Mouse (Mus musculus): ENCODE measurements around the gene Ppp2r5b.

The Ppp2r5b gene

GRCm38 (mm10) chr19:6226135-6226534, 9.5 kb downstream of the Ppp2r5b start, which contains the start of gene Gpha2:
Gene Gpha2, plus strand, starts transcription at chr19:6226380.
- Histone ChIP-seq H3K4me1 (replicated peaks; ENCODE audit: low read depth, low read length) (peaks cover 60% of the 10 kb centered on the region), H3K27me3 (ENCODE audit: insufficient read depth, low read length) (no peaks in the 10 kb centered on the region; the same call in 1 of the 2 replicates), H3K4me3 (replicated peaks; ENCODE audit: low read length) (peak within 1 kb of the TSS; percentile 10; the same call in 1 of the 2 replicates), H3K36me3 (ENCODE audit: insufficient read depth, low read length) (peaks cover 35% of the 10 kb centered on the region), H3K9me3 (ENCODE audit: low read length) (no peaks in the 10 kb centered on the region)
- TF ChIP-seq NANOG (IDR thresholded peaks at IDR 0.05; ENCODE audit: borderline replicate concordance, low read length) (no peak), POU5F1 (IDR thresholded peaks at IDR 0.05; ENCODE audit: borderline replicate concordance, low read length) (no peak), CTCF (conservative IDR thresholded peaks at IDR 0.05; ENCODE audit: low read length) (no peak)

GRCm38 (mm10) chr19:6218606-6219005, 17.1 kb downstream of the Ppp2r5b start:
- Histone ChIP-seq H3K4me3 (replicated peaks; ENCODE audit: low read length) (no peak overlapping the region), H3K9me3 (ENCODE audit: low read length) (no peaks in the 10 kb centered on the region), H3K4me1 (replicated peaks; ENCODE audit: low read depth, low read length) (peaks cover 8% of the 10 kb centered on the region), H3K27me3 (ENCODE audit: insufficient read depth, low read length) (peaks cover 25% of the 10 kb centered on the region; the same call in 1 of the 2 replicates), H3K36me3 (ENCODE audit: insufficient read depth, low read length) (no peaks in the 10 kb centered on the region)
- TF ChIP-seq CTCF (conservative IDR thresholded peaks at IDR 0.05; ENCODE audit: low read length) (no peak), POU5F1 (IDR thresholded peaks at IDR 0.05; ENCODE audit: borderline replicate concordance, low read length) (no peak), NANOG (IDR thresholded peaks at IDR 0.05; ENCODE audit: borderline replicate concordance, low read length) (no peak)

- Histone ChIP-seq H3K27me3 (ENCODE audit: insufficient read depth, low read length) (peaks cover 27% of the 10 kb centered on the region; the same call in 1 of the 2 replicates), H3K4me3 (replicated peaks; ENCODE audit: low read length) (no peak overlapping the region), H3K4me1 (replicated peaks; ENCODE audit: low read depth, low read length) (no peaks in the 10 kb centered on the region; the same call in 1 of the 2 replicates), H3K36me3 (ENCODE audit: insufficient read depth, low read length) (no peaks in the 10 kb centered on the region), H3K9me3 (ENCODE audit: low read length) (no peaks in the 10 kb centered on the region)
- TF ChIP-seq POU5F1 (IDR thresholded peaks at IDR 0.05; ENCODE audit: borderline replicate concordance, low read length), result no peak
- no peak for TF ChIP-seq NANOG (IDR thresholded peaks at IDR 0.05; ENCODE audit: borderline replicate concordance, low read length)
- no peak for TF ChIP-seq CTCF (conservative IDR thresholded peaks at IDR 0.05; ENCODE audit: low read length)
Observed at GRCm38 (mm10) chr19:6216046-6216705, 19.5 kb downstream of the Ppp2r5b start.

GRCm38 (mm10) chr19:6206716-6207115, 29.0 kb downstream of the Ppp2r5b start:
- Histone ChIP-seq H3K27me3 (ENCODE audit: insufficient read depth, low read length) (no peaks in the 10 kb centered on the region), H3K36me3 (ENCODE audit: insufficient read depth, low read length) (no peaks in the 10 kb centered on the region), H3K9me3 (ENCODE audit: low read length) (no peaks in the 10 kb centered on the region), H3K4me1 (replicated peaks; ENCODE audit: low read depth, low read length) (peaks cover 3% of the 10 kb centered on the region; the same call in 1 of the 2 replicates), H3K4me3 (replicated peaks; ENCODE audit: low read length) (no peak overlapping the region)
- TF ChIP-seq NANOG (IDR thresholded peaks at IDR 0.05; ENCODE audit: borderline replicate concordance, low read length), result no peak
- TF ChIP-seq POU5F1 (IDR thresholded peaks at IDR 0.05; ENCODE audit: borderline replicate concordance, low read length), result no peak
- no peak for TF ChIP-seq CTCF (conservative IDR thresholded peaks at IDR 0.05; ENCODE audit: low read length)

GRCm38 (mm10) chr19:6204265-6204664, 31.4 kb downstream of the Ppp2r5b start:
- Histone ChIP-seq H3K27me3 (ENCODE audit: insufficient read depth, low read length) (no peaks in the 10 kb centered on the region), H3K9me3 (ENCODE audit: low read length) (no peaks in the 10 kb centered on the region), H3K36me3 (ENCODE audit: insufficient read depth, low read length) (no peaks in the 10 kb centered on the region), H3K4me1 (replicated peaks; ENCODE audit: low read depth, low read length) (no peaks in the 10 kb centered on the region), H3K4me3 (replicated peaks; ENCODE audit: low read length) (no peak overlapping the region)
- TF ChIP-seq NANOG (IDR thresholded peaks at IDR 0.05; ENCODE audit: borderline replicate concordance, low read length) (no peak), CTCF (conservative IDR thresholded peaks at IDR 0.05; ENCODE audit: low read length) (no peak), POU5F1 (IDR thresholded peaks at IDR 0.05; ENCODE audit: borderline replicate concordance, low read length) (no peak)

GRCm38 (mm10) chr19:6184131-6184530, 51.5 kb downstream of the Ppp2r5b start, which contains the start of gene Majin:
Gene Majin, plus strand, starts transcription at chr19:6184388.
- Histone ChIP-seq H3K4me3 (replicated peaks; ENCODE audit: low read length) (peak within 1 kb of the TSS; percentile 59; the same call in 1 of the 2 replicates), H3K27me3 (ENCODE audit: insufficient read depth, low read length) (peaks cover 40% of the 10 kb centered on the region), H3K4me1 (replicated peaks; ENCODE audit: low read depth, low read length) (peaks cover 12% of the 10 kb centered on the region), H3K9me3 (ENCODE audit: low read length) (no peaks in the 10 kb centered on the region; the same call in 1 of the 2 replicates), H3K36me3 (ENCODE audit: insufficient read depth, low read length) (no peaks in the 10 kb centered on the region)
- TF ChIP-seq POU5F1 (IDR thresholded peaks at IDR 0.05; ENCODE audit: borderline replicate concordance, low read length) (no peak), NANOG (IDR thresholded peaks at IDR 0.05; ENCODE audit: borderline replicate concordance, low read length) (no peak), CTCF (conservative IDR thresholded peaks at IDR 0.05; ENCODE audit: low read length) (no peak)

GRCm38 (mm10) chr19:6182534-6182933, 53.1 kb downstream of the Ppp2r5b start:
- peaks cover 40% of the 10 kb centered on the region for H3K27me3 ChIP-seq (ENCODE audit: insufficient read depth, low read length)
- TF ChIP-seq POU5F1 (IDR thresholded peaks at IDR 0.05; ENCODE audit: borderline replicate concordance, low read length) (no peak), NANOG (IDR thresholded peaks at IDR 0.05; ENCODE audit: borderline replicate concordance, low read length) (no peak), CTCF (conservative IDR thresholded peaks at IDR 0.05; ENCODE audit: low read length) (no peak)
- H3K4me3 ChIP-seq (replicated peaks; ENCODE audit: low read length), result no peak overlapping the region
- H3K36me3 ChIP-seq (ENCODE audit: insufficient read depth, low read length), result no peaks in the 10 kb centered on the region
- peaks cover 12% of the 10 kb centered on the region for H3K4me1 ChIP-seq (replicated peaks; ENCODE audit: low read depth, low read length)
- H3K9me3 ChIP-seq (ENCODE audit: low read length), result no peaks in the 10 kb centered on the region; the same call in 1 of the 2 replicates

- Histone ChIP-seq H3K27me3 (ENCODE audit: insufficient read depth, low read length) (peaks cover 40% of the 10 kb centered on the region), H3K4me3 (replicated peaks; ENCODE audit: low read length) (no peak overlapping the region), H3K36me3 (ENCODE audit: insufficient read depth, low read length) (no peaks in the 10 kb centered on the region), H3K9me3 (ENCODE audit: low read length) (no peaks in the 10 kb centered on the region; the same call in 1 of the 2 replicates), H3K4me1 (replicated peaks; ENCODE audit: low read depth, low read length) (peaks cover 12% of the 10 kb centered on the region)
- TF ChIP-seq NANOG (IDR thresholded peaks at IDR 0.05; ENCODE audit: borderline replicate concordance, low read length) (no peak), CTCF (conservative IDR thresholded peaks at IDR 0.05; ENCODE audit: low read length) (no peak), POU5F1 (IDR thresholded peaks at IDR 0.05; ENCODE audit: borderline replicate concordance, low read length) (no peak)
Observed at GRCm38 (mm10) chr19:6181629-6182028, 54.0 kb downstream of the Ppp2r5b start.

Data from E14TG2a.4 (cell line).